In genomic region chr4:89816823-89817222, GRCm38 (mm10) we compare ENCODE assay signal across 12 mouse cellular contexts.
"Had no signal": no experiment of that assay in that cellular context is flagged by ENCODE, and none has a peak within 500 bp of the region (broad histone marks: within the 10 kb centered on the region; RNA-seq: fewer than 3 reads in every experiment).

No protein-coding gene starts in this region.

- H3K4me3 ChIP-seq: kidney, embryonic 15.5 days; limb, embryonic 10.5 days; liver, embryonic 12.5 days; midbrain, embryonic 10.5 days; midbrain, embryonic 15.5 days; neural tube, embryonic 12.5 days had no signal

- H3K36me3 ChIP-seq: kidney, embryonic 15.5 days; limb, embryonic 10.5 days; liver, embryonic 12.5 days; midbrain, embryonic 10.5 days; midbrain, embryonic 15.5 days; neural tube, embryonic 12.5 days had no signal

- DNase-seq: kidney, adult 2 months; kidney, postnatal 14 days; lung, embryonic 14.5 days; lung, postnatal 10 days; lung, postnatal 4 days had no signal

- H3K4me2 ChIP-seq: kidney, embryonic 15.5 days; liver, embryonic 12.5 days; lung, embryonic 14.5 days; midbrain, embryonic 15.5 days; neural tube, embryonic 12.5 days had no signal

- ATAC-seq: intestine, embryonic 16.5 days; liver, embryonic 12.5 days; midbrain, embryonic 15.5 days had no signal

- H3K27me3 ChIP-seq: kidney, embryonic 15.5 days; liver, embryonic 12.5 days; midbrain, embryonic 15.5 days; neural tube, embryonic 12.5 days had no signal

- H3K4me1 ChIP-seq: kidney, embryonic 15.5 days; limb, embryonic 10.5 days; liver, embryonic 12.5 days; midbrain, embryonic 10.5 days; midbrain, embryonic 15.5 days; neural tube, embryonic 12.5 days had no signal

- H3K9me3 ChIP-seq: kidney, embryonic 15.5 days; limb, embryonic 10.5 days; liver, embryonic 12.5 days; midbrain, embryonic 10.5 days; midbrain, embryonic 15.5 days; neural tube, embryonic 12.5 days had no signal

- H3K9ac ChIP-seq: kidney, embryonic 15.5 days; liver, embryonic 12.5 days; lung, embryonic 14.5 days; midbrain, embryonic 15.5 days; neural tube, embryonic 12.5 days had no signal

- H3K27ac ChIP-seq: kidney, embryonic 15.5 days; limb, embryonic 10.5 days; liver, embryonic 12.5 days; midbrain, embryonic 10.5 days; midbrain, embryonic 15.5 days; neural tube, embryonic 12.5 days had no signal
